Mouse (Mus musculus): ENCODE data around the gene Prpf4.

GRCm38 (mm10) chr4:62360088-62360804 is 48.4 kb upstream of the Prpf4 start, which contains the start of the genes Fkbp15 and Slc31a1:
- no peak for TF ChIP-seq EP300 (IDR thresholded peaks at IDR 0.05)
- no peak for TF ChIP-seq CTCF (IDR thresholded peaks at IDR 0.05)
